Mouse (Mus musculus) skeletal muscle tissue, adult 2 months (tissue): ENCODE measurements around the gene Pitpnm3.

Source experiments
- DNase-seq: peaks from one replicate; pipeline ENCODE4 v3.0.0-alpha.2; 2012; ENCODE audit warnings: low read depth, low spot score

Gene Pitpnm3

DNA sequence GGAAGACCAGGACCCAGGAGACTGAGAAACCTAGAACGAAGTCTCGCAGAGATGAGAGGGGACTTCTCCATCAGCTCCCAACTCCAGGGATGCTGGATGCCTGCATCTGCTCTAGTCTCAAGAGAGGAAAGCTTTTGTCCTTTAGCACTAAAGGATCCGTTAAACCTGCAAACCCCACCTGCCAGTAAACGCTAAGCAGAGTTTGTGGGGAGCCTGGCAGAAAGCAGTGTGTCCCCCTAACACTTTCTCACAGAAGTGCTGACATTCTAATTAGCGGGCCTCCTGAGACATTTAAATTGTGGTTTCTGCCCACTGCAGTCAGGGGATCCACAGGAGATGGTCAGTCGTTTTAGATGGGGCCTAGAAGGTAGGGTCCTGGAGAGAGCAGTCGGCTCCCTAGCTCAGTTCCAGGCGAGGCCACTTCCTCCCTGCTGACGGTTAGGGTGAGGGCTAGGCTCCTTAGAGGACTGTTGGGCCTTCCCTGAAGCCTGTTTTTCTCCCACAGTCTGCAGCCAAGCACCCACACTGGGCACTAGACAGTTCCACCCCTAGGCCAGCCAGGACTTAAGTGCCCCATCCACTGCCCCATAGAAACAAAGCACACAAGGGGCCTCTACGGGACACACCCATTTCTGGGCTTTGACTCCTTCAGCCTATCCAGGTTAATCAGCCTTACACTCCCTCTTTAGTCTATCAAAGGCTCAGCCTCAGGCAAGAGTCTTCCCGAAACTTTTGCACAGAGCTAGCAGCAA is 829 bp upstream of the Pitpnm3 start:
- DNase-seq, result no peak

DNA sequence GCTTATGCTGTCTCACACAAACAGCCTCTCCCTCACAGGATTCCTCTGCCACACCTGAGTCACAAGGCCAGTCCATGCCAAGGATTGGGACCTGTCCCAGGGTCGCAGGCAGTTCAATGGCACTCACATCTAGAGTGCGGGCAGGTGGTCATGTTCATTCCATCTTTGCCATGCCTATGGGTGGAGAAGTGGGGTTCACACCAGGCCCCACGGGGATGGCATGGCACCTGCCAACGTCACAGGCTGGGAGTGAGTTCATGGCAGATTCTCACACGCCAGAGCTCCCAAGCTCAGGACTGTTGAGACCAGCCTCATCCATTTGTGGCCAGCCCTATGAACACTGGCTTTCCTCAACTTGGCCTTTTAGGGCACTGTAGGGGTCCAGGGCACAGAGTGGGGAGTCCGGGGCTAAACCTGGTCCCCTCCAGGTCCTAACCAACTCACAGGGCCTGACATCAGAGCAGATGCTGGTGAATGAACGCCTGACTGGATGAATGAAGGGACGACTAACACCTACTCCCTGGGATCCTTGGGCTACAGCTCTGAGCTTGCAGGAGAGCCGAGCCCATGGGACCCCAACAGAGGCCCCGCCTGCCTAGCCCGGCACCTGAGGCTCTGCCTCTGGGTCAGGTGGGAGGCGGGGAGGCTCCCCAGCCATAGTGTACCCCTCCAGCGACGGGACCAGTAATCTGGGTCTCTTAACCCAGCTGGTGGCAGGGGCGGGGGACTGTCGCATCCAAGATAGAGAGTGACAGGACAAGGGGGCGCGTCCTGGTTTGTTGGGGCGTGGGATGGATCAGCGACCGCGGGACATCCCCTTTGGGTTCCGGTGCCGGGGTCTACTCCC is 819 bp downstream of the Pitpnm3 start:
- DNase-seq, result no peak

DNA sequence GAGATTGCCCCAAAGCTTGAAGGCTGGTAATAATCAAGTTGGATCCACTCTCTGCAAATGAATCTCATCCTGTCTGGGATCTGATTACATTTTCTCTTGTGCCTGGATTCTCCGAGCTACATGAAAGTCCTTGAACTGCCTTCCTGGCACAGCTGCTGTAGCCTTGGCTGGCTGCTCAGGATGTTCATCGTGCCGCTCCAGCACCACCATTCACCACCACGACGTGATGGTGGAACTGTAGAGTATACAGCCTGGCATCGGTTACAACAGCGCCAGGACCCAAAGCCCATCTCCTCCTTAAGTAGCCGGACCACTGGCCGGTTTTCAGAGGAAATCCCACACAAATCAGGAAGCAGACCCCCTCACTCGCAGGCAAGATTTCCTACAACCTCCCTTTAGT is 2.5 kb downstream of the Pitpnm3 start:
- peak; percentile 27 for DNase-seq

DNA sequence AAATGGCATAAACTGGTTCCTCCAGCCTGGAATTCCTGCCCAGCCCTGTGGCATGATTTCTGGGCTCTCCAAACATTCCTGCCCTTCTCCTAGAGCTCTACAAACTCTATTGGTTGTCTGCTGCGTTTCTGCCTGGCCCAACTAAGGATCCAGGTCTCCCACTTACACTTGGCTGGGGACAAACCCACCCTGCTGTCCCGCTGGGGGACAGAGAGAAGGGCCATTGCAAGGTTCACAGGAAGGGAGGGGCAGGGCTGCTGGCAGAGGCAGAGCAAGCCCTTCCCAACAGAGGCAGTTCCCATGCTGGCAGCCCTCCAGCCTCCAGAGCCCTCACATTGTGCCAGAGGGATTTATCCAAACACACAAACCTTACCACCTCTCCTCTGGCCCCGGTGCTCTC is 3.3 kb downstream of the Pitpnm3 start:
- peak; percentile 40 for DNase-seq

DNA sequence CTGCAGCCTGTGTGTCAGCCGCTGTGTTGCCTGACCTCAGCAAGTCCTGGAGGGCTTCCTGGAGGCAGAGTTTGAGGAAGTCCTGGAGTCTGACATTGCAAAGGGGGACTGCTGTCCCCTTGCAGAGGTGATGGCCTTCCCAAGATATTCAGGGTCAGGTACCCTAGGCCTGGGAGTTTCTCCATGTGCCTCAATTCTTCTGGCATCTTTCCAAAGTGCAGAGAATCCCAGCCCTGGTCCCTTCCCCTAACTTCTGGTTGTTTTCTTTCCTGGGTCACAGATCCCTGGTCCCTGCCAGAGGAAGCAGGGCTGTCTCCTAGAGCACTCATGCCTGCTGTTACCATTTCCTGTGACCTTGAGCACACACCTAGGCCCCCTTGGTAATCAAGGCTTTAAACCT is 3.9 kb downstream of the Pitpnm3 start:
- DNase-seq, result no peak

DNA sequence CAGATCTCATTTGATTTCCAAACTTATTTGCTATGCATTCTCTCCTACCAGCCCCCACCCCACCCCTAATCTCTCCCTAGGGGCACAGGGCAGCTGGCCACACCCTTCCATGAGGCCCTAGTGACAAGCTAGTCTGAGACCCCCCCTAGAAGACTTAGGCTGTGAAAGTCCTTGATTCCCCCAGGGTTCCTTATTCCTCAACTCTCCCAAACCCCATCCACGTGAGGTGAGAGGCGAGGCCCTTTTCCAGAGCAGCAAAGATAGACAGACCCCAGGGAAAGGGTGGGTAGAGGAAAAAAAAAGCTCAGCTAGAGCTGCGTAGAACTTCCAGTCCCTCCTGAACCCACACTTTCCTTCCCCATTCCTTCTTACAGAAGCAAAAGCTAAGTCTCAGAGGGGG is 4.7 kb downstream of the Pitpnm3 start:
- DNase-seq, result no peak

DNA sequence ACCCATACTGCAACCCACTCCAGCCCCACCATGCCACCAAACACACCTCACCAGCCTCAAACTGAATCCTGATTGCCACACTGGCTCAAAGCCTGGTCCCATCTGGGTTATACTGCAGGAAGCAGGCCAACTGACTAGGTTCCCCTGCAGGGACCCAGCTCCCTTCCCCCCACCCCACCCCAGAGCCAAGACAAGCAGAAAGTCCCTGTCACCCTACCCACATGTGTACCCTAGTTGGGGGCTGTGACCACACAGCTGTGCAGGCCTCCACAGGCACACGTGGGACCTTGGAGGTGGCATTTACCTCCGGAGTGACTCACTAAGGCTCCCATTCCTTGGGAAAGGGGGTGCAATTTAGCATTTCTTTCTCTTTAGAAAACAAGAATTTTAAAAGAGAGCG is 5.1 kb downstream of the Pitpnm3 start:
- DNase-seq, result no peak

DNA sequence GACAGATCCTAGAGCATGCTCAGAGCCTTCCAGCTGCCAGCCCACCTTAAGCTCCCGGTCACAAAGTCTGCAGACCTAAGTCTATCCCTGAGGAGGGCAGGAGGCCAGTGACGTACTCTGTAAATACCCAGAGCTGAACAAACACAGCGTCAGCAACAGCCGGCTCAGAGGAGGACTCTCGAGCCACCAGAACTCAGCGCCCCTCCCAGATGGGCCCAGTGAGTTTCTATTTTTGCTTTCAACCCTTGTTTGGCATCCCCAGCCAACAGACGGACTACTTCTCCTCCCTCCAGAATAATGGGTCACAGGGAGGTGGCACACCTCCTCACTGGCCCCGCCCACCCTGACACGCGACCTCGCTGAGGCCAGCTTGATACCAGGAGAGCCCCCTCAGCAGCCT is 5.6 kb downstream of the Pitpnm3 start:
- peak; percentile 80 for DNase-seq

DNA sequence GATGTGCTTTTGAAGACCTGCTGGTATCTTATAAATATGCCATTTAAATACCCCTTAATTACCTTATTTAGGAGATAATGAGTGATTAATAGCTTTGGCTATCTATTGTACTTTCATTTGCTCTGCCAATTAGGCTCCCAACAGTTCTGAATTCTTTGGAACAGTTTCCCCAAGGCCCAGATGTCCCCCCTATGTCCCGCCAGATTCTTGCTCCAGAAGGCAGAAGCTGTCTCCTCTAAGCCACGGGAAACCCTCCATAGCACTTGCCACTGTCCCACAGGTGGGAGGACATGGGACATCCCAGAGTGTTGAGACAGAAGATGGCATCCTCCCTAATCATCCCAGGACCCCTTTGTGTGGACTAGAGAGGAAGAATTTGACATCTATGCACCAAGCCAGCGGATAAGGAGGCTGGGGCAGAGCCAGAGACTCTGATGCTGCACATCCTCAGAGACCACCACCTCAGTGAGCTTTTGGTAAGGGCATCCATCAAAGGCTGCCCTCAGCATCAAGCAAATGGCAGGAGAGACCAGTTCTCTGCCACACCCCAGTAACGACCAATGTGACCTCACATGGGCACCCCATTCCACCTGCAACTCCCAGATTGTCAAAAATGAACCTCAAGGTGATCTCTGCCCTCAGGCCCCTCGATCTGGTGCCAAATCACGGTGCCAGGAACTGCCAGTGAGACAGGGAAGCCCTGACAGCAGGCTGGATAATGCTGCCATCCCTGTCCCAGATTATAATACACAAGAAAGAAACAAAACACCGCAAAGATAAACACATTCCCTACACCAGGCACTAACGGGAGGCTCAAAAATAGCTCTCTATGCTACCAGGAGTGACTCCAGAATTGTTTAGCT is 6.3 kb downstream of the Pitpnm3 start:
- no peak for DNase-seq

DNA sequence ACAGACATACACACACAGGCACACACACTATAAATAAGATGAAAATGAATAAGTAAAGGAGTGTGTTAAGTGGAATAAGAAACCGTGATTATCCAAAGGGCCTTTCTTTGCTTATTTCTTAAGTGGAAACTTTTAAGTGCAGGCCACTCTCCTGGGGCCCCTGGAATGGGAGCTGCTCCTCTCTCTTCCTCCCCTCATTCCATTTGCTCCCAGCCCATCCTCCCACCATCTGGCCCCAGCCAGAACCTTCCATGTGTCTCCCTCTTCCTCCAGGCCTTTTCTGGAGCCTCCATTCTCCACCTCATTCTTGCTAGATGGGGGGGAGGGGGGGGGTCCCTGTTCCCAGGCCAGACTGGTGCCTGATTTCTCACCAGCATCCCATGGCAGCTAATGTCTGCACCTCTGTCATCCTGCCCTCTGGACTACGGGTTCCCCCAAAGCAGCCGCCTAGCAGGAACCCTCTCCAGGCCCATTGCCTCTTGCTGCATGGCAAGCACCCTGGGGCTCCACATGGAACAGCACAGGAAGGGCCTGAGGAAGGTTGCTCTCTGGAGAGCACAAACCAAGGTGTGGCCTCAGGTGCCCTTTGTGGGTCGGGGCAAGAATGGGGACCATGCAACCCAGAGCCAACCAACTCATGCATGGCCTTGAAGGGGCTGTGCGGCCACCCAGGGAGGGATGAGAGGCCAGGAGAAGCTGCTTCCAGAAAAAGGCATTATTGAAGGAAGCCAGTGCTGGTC is 8.0 kb downstream of the Pitpnm3 start:
- no peak for DNase-seq

DNA sequence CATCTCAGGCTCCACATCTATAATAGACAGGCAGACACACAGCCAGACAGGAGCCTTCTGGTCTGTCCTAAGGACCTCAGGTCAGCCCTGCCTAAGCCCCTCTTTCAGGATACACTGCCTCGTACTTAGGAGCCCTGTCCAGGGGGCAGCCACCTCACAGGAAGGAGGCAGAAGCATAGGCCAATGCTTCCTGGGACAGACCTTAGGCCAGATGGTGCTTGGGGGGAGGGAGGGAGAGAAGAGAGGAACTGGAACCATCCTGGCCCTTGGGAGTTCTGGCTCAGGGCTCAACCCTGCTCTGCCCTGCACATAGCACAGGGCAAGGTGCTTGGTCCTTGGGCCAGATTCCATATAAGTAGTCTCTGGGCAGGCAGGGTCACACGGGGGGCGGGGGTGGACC is 9.8 kb downstream of the Pitpnm3 start:
- DNase-seq, result no peak

DNA sequence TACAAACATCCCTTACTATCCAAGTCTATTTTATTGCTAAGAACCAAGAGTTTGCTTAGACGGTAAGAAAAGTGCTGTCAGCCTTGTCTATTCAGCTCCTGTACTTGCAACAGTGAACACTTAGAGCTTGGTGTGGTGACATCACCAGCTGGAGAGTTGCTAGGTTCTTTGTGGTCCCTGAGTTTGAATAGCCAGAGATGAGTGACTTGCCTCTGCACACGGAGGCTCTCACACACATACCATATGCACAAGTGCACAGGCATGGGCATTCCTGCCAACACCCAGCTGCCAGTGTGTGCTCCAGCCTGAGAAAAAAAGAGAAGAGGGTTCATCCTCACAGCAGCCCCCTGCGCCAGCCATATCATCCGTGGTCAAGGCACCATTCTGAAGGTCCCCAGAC is 12.0 kb downstream of the Pitpnm3 start:
- DNase-seq, result no peak

DNA sequence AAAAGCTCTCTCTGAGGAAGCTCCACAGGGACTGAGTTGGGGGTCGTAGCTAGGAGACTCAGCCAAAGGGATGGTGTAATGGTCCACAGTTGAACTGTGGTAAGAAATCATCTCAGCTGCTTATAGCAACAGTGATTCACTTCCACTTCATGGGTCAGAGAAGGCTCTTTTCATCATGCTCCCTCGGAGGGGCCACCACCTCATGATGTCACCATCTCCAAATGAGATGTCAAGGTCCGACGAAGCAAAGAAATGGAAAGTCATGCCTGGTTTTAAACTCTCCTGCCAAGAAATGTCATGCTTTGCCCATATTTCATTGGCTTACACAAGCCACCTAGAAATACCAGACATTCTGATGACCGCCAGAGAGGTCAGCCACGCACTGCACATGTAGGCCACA is 15.2 kb downstream of the Pitpnm3 start:
- no peak for DNase-seq

DNA sequence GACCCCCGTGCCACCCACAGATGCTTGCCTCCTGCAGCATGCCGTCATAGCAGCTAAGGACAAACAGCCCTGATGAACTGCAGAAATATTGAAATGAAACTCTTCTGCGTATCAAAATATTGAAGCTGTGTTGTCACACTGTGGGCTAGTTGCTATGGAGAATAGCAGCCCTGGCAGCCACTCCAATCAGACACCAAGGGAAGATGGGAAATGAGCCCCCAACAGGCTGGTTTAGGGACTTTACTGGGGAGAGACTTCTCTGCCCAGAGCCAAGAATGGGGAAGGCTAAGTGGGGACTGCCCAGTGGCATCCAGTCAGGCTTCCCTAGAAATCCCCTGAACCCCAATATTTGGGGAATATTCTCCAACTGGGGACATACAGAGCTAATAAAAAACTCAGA is 16.9 kb downstream of the Pitpnm3 start:
- DNase-seq, result no peak

DNA sequence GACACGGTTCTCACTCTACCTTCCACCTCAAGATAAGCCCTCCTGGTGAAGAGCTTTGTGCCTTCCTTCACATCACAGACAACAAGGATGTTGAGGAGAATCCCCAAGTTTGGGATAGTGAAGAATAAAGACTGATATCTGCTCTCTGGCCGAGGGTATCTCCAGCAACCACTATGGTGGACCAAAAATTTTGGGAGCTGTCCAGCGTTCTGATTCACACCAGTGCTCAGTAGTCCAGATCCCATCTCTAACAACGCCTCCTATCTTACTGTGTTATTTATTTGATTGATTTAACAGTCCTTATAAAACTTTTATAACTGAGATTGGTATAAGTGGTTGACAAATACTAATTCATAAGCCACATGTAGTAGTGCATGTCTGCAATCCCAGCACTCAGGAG is 22.3 kb downstream of the Pitpnm3 start:
- DNase-seq, result no peak

DNA sequence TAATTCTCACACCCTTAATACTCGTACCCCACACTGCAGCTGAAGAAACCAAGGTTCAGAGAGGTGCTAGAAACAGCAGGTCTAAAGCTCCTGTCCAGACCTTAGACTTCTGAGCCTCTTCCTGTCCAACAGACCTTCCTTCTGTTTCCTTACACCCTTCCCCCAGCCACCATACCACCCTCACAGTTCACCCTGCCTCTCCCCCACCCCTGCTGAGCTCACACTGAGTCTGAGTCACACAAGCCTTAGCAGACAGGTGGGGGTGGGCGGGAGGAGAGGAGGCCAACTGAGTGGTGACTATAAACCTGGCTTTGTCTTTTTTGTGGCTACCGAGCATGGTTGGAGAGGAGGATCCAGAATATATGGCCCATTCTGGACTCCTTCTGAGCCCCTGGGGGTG is 24.9 kb downstream of the Pitpnm3 start:
- no peak for DNase-seq

DNA sequence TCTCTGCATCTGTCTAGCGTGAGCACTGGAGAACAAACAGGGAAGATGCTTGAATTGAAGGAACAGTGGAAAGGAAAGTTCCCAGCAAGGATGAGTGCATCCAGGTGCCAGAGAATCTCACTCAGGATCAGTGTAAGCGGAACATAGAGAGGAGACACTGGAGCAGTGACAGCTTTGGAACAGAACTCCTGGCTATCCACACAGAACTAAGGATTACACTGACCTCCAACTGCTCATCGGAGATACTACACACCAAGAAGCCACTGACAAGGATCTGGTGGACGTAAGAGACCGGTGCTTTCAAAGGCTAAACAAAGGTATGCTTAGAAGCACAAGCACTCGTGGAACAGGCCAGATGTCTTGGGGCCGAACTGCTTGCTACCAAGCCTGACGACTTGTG is 31.4 kb downstream of the Pitpnm3 start:
- no peak for DNase-seq

DNA sequence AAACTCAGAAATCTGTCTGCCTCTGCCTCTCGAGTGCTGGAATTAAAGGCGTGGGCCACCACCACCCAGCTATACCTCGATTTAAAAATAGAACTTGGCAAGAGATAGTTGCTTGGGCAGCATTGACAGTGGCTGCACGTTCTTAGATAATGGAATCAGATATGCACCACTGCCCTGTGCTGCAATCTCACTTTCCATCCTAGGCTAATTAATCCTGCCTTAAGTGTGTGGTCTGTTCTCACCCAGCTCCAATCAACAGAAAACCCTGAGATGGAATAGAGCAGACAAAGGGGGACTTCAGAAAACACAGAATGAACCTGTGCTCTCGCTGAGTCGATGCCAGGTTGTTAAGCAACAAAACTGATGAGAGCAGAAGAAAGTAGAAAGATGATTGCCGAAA is 32.0 kb downstream of the Pitpnm3 start:
- no peak for DNase-seq

DNA sequence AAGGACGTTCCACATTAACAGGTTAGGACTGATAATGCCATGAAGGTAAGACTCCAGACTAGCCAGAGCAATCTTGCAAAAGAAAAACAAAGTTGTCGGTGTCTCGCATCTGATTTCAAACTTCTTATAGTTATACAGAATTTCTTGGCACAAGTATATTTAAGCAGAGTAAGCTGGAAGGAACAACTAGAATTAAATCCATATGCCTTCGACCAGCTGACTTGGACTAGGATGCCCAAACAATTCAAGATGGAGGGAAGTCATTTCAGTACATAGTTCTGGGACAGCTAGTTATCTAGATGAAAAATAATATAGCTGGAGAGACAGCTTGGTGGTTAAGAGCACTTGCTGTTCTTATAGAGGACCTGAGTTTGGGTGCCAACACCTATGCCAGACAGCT is 34.6 kb downstream of the Pitpnm3 start:
- DNase-seq, result no peak

DNA sequence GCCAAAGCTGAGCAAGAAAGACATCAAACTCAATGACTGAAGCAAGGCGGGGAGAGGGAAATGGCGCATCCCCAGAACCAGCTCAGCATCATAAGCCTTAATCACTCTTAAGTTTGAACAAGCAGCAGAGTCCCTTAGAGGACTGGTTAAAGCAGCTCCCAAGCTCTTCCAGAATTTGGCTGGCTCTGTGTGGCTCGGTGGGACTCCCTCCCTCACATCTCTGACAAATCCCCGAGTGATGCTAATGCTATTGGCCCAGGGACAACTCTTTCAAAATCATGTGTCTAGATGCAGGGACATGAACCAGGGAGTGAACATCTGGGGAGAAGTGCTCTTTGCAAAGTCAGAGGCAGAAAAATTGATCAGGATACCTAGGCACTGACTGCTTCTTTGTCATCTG is 36.4 kb downstream of the Pitpnm3 start:
- peak; percentile 29 for DNase-seq

DNA sequence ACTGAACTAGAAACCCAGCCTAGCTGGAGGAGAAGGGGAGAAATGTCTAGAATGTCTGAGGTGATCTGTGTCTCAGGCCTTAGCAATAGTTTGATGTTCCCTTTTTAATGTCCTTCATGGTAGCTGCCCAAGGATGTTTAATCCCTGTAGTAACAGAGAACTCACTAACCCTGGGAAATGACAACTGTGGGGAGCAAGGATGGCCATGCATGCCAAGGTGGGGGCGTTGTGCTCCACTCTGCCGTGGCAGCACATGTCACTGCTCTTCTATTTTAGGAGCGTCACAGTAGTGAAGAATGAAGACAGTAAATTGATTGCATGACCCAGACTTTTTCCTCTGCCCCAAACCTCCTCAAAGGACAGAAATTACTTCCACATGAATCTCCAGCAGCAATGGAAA is 37.6 kb downstream of the Pitpnm3 start:
- no peak for DNase-seq

DNA sequence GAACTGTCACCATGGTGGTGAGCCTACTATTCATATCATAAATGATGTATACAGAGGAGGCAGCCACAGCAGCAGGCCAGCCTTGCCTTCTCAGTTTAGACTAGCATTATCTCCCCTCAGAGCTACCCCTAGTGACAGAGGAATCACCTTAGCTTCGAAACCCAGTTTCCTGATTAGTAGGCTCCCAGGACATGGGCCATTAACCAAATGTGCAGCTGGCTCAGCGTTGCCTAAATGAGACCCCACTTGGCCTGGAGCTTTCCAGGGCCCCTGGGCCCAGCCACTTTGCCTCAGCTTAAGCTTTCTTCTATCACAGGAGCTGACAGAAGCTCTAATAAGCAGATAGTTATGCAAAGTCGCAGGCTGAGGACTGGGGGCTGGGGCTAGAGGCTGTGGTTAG is 39.6 kb downstream of the Pitpnm3 start:
- no peak for DNase-seq
